In the genomic region with DNA sequence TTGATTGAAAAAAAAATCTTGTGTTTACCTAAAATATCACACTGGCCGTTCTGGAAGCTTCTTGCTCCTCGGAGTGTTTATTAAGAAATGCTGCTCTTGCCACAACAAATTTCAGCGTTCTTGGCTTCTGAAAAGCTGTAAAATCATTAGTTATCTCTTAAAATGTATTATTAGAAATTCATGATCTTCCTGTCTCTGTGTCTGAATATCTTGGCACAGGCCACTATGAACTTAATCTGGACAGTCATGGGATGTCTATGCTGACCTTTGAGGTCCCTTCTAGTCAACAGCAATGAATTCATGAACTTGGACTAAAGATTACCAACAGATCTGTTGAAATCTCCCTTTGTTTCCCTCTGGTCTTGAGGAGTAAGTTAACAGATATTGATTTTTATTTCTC, we compare ENCODE assay signal across 20 mouse cellular contexts.
DNase-seq lines count a peak whose midpoint lies in the region; ATAC-seq and TF ChIP-seq lines count a peak whose summit lies in the region.
"Had no signal": no experiment of that assay in that cellular context is flagged by ENCODE, and none has a peak within 500 bp of the region (broad histone marks: within the 10 kb centered on the region; RNA-seq: fewer than 3 reads in every experiment).

No protein-coding gene starts in this region.

- H3K9me3 ChIP-seq in kidney, embryonic 16.5 days (ENCODE audit: low read length) = no peaks in the 10 kb centered on the region; the same call in 1 of the 2 replicates
- H3K9me3 ChIP-seq in lung, postnatal 0 days (ENCODE audit: low read length) = no peaks in the 10 kb centered on the region
- H3K9me3 ChIP-seq: embryonic facial prominence, embryonic 10.5 days had no signal

- no peak for TF ChIP-seq CTCF in lung, postnatal 0 days (IDR thresholded peaks at IDR 0.05)

- 66% methylated on average over 3 of the region's 3 CpGs for WGBS in kidney, embryonic 16.5 days
- 31% methylated on average over 3 of the region's 3 CpGs for WGBS in lung, postnatal 0 days

- H3K4me2 ChIP-seq in kidney, embryonic 16.5 days (replicated peaks; ENCODE audit: low read depth, low read length) = no peak overlapping the region
- no peak overlapping the region for H3K4me2 ChIP-seq in lung, postnatal 0 days (replicated peaks; ENCODE audit: low read depth, low read length)
- H3K4me2 ChIP-seq: forebrain, embryonic 13.5 days; hindbrain, embryonic 12.5 days had no signal

- no peak for TF ChIP-seq EP300 in lung, postnatal 0 days (IDR thresholded peaks at IDR 0.05)

- no peak overlapping the region for H3K9ac ChIP-seq in kidney, embryonic 16.5 days (replicated peaks; ENCODE audit: low read length)
- H3K9ac ChIP-seq in lung, postnatal 0 days (replicated peaks; ENCODE audit: low read depth) = no peak overlapping the region
- H3K9ac ChIP-seq: forebrain, embryonic 13.5 days; forebrain, postnatal 0 days; hindbrain, embryonic 12.5 days had no signal

- no peak overlapping the region for H3K4me3 ChIP-seq in kidney, embryonic 16.5 days (ENCODE audit: low read length)
- no peak overlapping the region for H3K4me3 ChIP-seq in lung, postnatal 0 days (ENCODE audit: low read depth, low read length)
- H3K4me3 ChIP-seq: embryonic facial prominence, embryonic 10.5 days; forebrain, embryonic 13.5 days; heart, adult 2 months; hindbrain, embryonic 12.5 days had no signal

- H3K27ac ChIP-seq in kidney, embryonic 16.5 days (ENCODE audit: low read length) = no peak overlapping the region
- H3K27ac ChIP-seq in lung, postnatal 0 days (ENCODE audit: low read length) = no peak overlapping the region
- H3K27ac ChIP-seq: embryonic facial prominence, embryonic 10.5 days; forebrain, embryonic 13.5 days; heart, adult 2 months; hindbrain, embryonic 12.5 days had no signal

- ATAC-seq in kidney, embryonic 16.5 days (ENCODE audit: low FRiP score, low TSS enrichment) = no peak
- ATAC-seq in lung, postnatal 0 days = no peak
- ATAC-seq: forebrain, embryonic 13.5 days; forebrain, postnatal 0 days had no signal

- DNase-seq in kidney, adult 11 months = peak; percentile 16
- DNase-seq in kidney, postnatal 14 days = peak; percentile 44
- DNase-seq in kidney, adult 18-20 months = no peak
- peak; percentile 33 for DNase-seq in lung, postnatal 0 days (ENCODE audit: low spot score)
- DNase-seq in lung, postnatal 4 days = no peak
- peak; percentile 27 for DNase-seq in skeletal muscle tissue, adult 2 months (ENCODE audit: low read depth, low spot score)
- no peak for DNase-seq in left cerebral cortex, adult 18-20 months (ENCODE audit: low spot score in 2 of 2)
- DNase-seq: adrenal gland, adult 8-10 months; adrenal gland, postnatal 36 days; cerebellum, adult 2 months; cerebellum, postnatal 10 days; forebrain, postnatal 0 days; gastrocnemius, postnatal 10 days; heart, postnatal 10 days; heart, postnatal 4 days had no signal

- no peaks in the 10 kb centered on the region for H3K36me3 ChIP-seq in kidney, embryonic 16.5 days (ENCODE audit: insufficient read depth, low read length)
- H3K36me3 ChIP-seq in lung, postnatal 0 days (ENCODE audit: insufficient read depth, low read length) = no peaks in the 10 kb centered on the region
- H3K36me3 ChIP-seq: embryonic facial prominence, embryonic 10.5 days; hindbrain, embryonic 12.5 days had no signal

- H3K4me1 ChIP-seq in kidney, embryonic 16.5 days (ENCODE audit: insufficient read depth, low read length) = no peaks in the 10 kb centered on the region
- no peaks in the 10 kb centered on the region for H3K4me1 ChIP-seq in lung, postnatal 0 days (ENCODE audit: insufficient read depth, low read depth, low read length)
- H3K4me1 ChIP-seq: embryonic facial prominence, embryonic 10.5 days; forebrain, embryonic 13.5 days; hindbrain, embryonic 12.5 days had no signal

- no peaks in the 10 kb centered on the region for H3K27me3 ChIP-seq in kidney, embryonic 16.5 days (ENCODE audit: insufficient read depth, low read length)
- no peaks in the 10 kb centered on the region for H3K27me3 ChIP-seq in lung, postnatal 0 days (replicated peaks; ENCODE audit: insufficient read depth, low read length)
- H3K27me3 ChIP-seq: forebrain, embryonic 13.5 days; hindbrain, embryonic 12.5 days had no signal

Comparison
In these comparisons a context has a peak if more than half of its experiments do, and no peak if none do; other contexts are left out.
1. DNase-seq: peak in kidney, adult 11 months (single experiment), kidney, postnatal 14 days (single experiment), lung, postnatal 0 days (single experiment) and skeletal muscle tissue, adult 2 months (single experiment); none in kidney, adult 18-20 months (single experiment), lung, postnatal 4 days (0 of 2) and left cerebral cortex, adult 18-20 months (0 of 2).